ENCODE assay signal across 26 mouse cellular contexts in the genomic region with DNA sequence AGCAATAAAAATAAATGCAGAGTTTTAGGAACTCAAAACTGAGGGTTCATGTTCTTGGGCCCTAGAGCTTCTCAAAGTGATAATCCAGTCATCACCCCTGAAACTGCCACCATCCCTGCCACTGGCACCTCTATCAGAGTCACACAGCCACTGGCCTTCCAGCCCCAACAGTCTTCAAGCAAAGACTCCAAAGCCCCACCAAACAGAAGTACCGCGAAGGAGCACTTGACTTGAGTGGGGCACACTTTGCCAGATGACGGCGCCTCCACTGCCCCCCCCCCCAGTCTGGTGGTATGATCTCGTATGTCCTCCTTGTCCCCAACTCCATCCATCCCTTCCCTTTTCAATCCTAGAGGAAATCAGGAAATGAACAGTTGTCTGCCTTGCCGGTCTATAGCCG.
DNase-seq lines count a peak whose midpoint lies in the region; ATAC-seq and TF ChIP-seq lines count a peak whose summit lies in the region.
"Had no signal": no experiment of that assay in that cellular context is flagged by ENCODE, and none has a peak within 500 bp of the region (broad histone marks: within the 10 kb centered on the region; RNA-seq: fewer than 3 reads in every experiment).

No protein-coding gene starts in this region.

- no peak for DNase-seq in frontal cortex, postnatal 36 days (ENCODE audit: low spot score in 2 of 2)
- DNase-seq in lung, adult 2 months = peak; percentile 31
- peak; percentile 32 for DNase-seq in lung, postnatal 14 days
- DNase-seq in lung, postnatal 4 days = peak; percentile 23 to 41
- DNase-seq in cerebellum, postnatal 10 days = no peak
- no peak for DNase-seq in cerebellum, adult 2 months
- DNase-seq: adrenal gland, adult 8-10 months; adrenal gland, postnatal 25 days; cerebellum, adult 18-20 months; cerebellum, adult 9-11 months; cerebellum, postnatal 36 days; embryo, embryonic 11 days; gastrocnemius, postnatal 25 days; heart, postnatal 36 days had no signal

- H3K4me3 ChIP-seq in lung, adult 2 months (replicated peaks; ENCODE audit: extremely low read depth, low read depth, low read length) = no peak overlapping the region
- H3K4me3 ChIP-seq in cerebellum, adult 2 months (replicated peaks; ENCODE audit: insufficient read depth, low read depth, low read length) = no peak overlapping the region
- H3K4me3 ChIP-seq in hindbrain, embryonic 16.5 days (ENCODE audit: low read length) = no peak overlapping the region
- H3K4me3 ChIP-seq: embryonic facial prominence, embryonic 10.5 days; embryonic facial prominence, embryonic 13.5 days; erythroblast, embryonic 14.5 days; forebrain, embryonic 12.5 days; forebrain, embryonic 15.5 days; heart, embryonic 12.5 days; heart, embryonic 15.5 days; hindbrain, embryonic 10.5 days had no signal

- H3K4me2 ChIP-seq in hindbrain, embryonic 16.5 days (ENCODE audit: low read length) = no peak overlapping the region
- H3K4me2 ChIP-seq: embryonic facial prominence, embryonic 13.5 days; forebrain, embryonic 12.5 days; forebrain, embryonic 15.5 days; heart, embryonic 12.5 days; heart, embryonic 15.5 days; hindbrain, embryonic 14.5 days had no signal

- TF ChIP-seq POLR2A in lung, adult 2 months (IDR thresholded peaks at IDR 0.05; ENCODE audit: borderline replicate concordance, extremely low read depth, low read depth, low read length) = no peak
- TF ChIP-seq POLR2A in cerebellum, adult 2 months (IDR thresholded peaks at IDR 0.05; ENCODE audit: borderline replicate concordance, insufficient read depth, low read length) = no peak

- no peaks in the 10 kb centered on the region for H3K27me3 ChIP-seq in cerebellum, adult 2 months (ENCODE audit: control insufficient read depth, insufficient read depth, low read length)
- no peaks in the 10 kb centered on the region for H3K27me3 ChIP-seq in hindbrain, embryonic 16.5 days (replicated peaks; ENCODE audit: control insufficient read depth, insufficient read depth, low read length)
- H3K27me3 ChIP-seq: embryonic facial prominence, embryonic 13.5 days; forebrain, embryonic 12.5 days; forebrain, embryonic 15.5 days; heart, embryonic 12.5 days; heart, embryonic 15.5 days had no signal

- H3K9ac ChIP-seq in hindbrain, embryonic 16.5 days (ENCODE audit: low read depth, low read length) = no peak overlapping the region
- H3K9ac ChIP-seq: embryonic facial prominence, embryonic 13.5 days; forebrain, embryonic 12.5 days; forebrain, embryonic 15.5 days; heart, embryonic 12.5 days; heart, embryonic 15.5 days; hindbrain, embryonic 14.5 days had no signal

- TF ChIP-seq CTCF in lung, adult 2 months (IDR thresholded peaks at IDR 0.05; ENCODE audit: insufficient read depth, low read length) = no peak
- TF ChIP-seq CTCF in cerebellum, adult 2 months (IDR thresholded peaks at IDR 0.05; ENCODE audit: borderline replicate concordance, insufficient read depth, low read depth, low read length) = no peak

- WGBS in lung, adult 2 months = 73% methylated on average over 7 of the region's 7 CpGs
- WGBS in cerebellum, adult 2 months = 90% methylated on average over 7 of the region's 7 CpGs
- 81% methylated on average over 7 of the region's 7 CpGs for WGBS in hindbrain, embryonic 16.5 days

- 0 out of 2 replicates have a peak, but pooled peaks have one; percentile 12 for ATAC-seq in frontal cortex, adult (ENCODE audit: low TSS enrichment)
- ATAC-seq in hindbrain, embryonic 16.5 days = no peak
- ATAC-seq: activated CD4-positive, CD25-positive, alpha-beta regulatory T cell, adult 4 months; forebrain, embryonic 15.5 days had no signal

- H3K27ac ChIP-seq in cerebellum, adult 2 months (ENCODE audit: insufficient read depth, low read length) = no peak overlapping the region
- H3K27ac ChIP-seq in hindbrain, embryonic 16.5 days (ENCODE audit: low read depth, low read length) = no peak overlapping the region
- H3K27ac ChIP-seq: embryonic facial prominence, embryonic 10.5 days; embryonic facial prominence, embryonic 13.5 days; forebrain, embryonic 12.5 days; forebrain, embryonic 15.5 days; heart, embryonic 15.5 days; hindbrain, embryonic 10.5 days; hindbrain, embryonic 14.5 days had no signal

- H3K4me1 ChIP-seq in lung, adult 2 months (ENCODE audit: control insufficient read depth, insufficient read depth, low read length) = peaks cover 5% of the 10 kb centered on the region
- no peaks in the 10 kb centered on the region for H3K4me1 ChIP-seq in cerebellum, adult 2 months (ENCODE audit: control insufficient read depth, insufficient read depth, low read length)
- no peaks in the 10 kb centered on the region for H3K4me1 ChIP-seq in hindbrain, embryonic 16.5 days (ENCODE audit: control insufficient read depth, insufficient read depth, low read depth, low read length)
- H3K4me1 ChIP-seq: embryonic facial prominence, embryonic 10.5 days; hindbrain, embryonic 10.5 days had no signal

- no peaks in the 10 kb centered on the region for H3K9me3 ChIP-seq in hindbrain, embryonic 16.5 days (ENCODE audit: control insufficient read depth, low read length)
- H3K9me3 ChIP-seq: embryonic facial prominence, embryonic 10.5 days; embryonic facial prominence, embryonic 13.5 days; forebrain, embryonic 12.5 days; forebrain, embryonic 15.5 days; heart, embryonic 12.5 days; heart, embryonic 15.5 days; hindbrain, embryonic 10.5 days had no signal

- 0 out of 2 replicates have a peak, but pooled peaks cover 2% of the 10 kb centered on the region for H3K36me3 ChIP-seq in hindbrain, embryonic 16.5 days (ENCODE audit: control insufficient read depth, insufficient read depth, low read length)
- H3K36me3 ChIP-seq: embryonic facial prominence, embryonic 10.5 days; embryonic facial prominence, embryonic 13.5 days; forebrain, embryonic 12.5 days; forebrain, embryonic 15.5 days; heart, embryonic 15.5 days; hindbrain, embryonic 10.5 days had no signal

Comparison
In these comparisons a context has a peak if more than half of its experiments do, and no peak if none do; other contexts are left out.
1. DNase-seq: peak in lung, adult 2 months (single experiment), lung, postnatal 14 days (single experiment) and lung, postnatal 4 days (2 of 2); none in frontal cortex, postnatal 36 days (0 of 2), cerebellum, postnatal 10 days (0 of 2) and cerebellum, adult 2 months (0 of 2).